In genomic region chr16:56477677-56478574, GRCm38 (mm10) we compare ENCODE assay signal across 8 mouse cellular contexts. TPM values are rescaled to one million over a fixed set of nuclear protein-coding genes. Genes with fewer than 3 reads are reported as not detected.
A peak's percentile ranks its signal among the peaks of the same experiment; 100 is the strongest.
DNase-seq lines count a peak whose midpoint lies in the region; ATAC-seq lines count a peak whose summit lies in the region.

Gene Abi3bp, plus strand, starts transcription at chr16:56477878.

- H3K4me3 ChIP-seq in embryonic facial prominence, embryonic 14.5 days (ENCODE audit: low read depth, low read length) = peak within 1 kb of the TSS; percentile 35
- 0 out of 2 replicates have a peak within 1 kb of the TSS, but pooled peaks have one; percentile 7 for H3K4me3 ChIP-seq in neural tube, embryonic 13.5 days
- H3K4me3 ChIP-seq in midbrain, embryonic 16.5 days (ENCODE audit: low read depth, low read length) = no peak within 1 kb of the TSS

- peak; percentile 85 for ATAC-seq in embryonic facial prominence, embryonic 14.5 days (ENCODE audit: low read depth)
- ATAC-seq in neural tube, embryonic 13.5 days (ENCODE audit: low read depth) = no peak
- ATAC-seq in midbrain, embryonic 16.5 days = no peak

- no peaks in the 10 kb centered on the region; the same call in 1 of the 2 replicates for H3K4me1 ChIP-seq in embryonic facial prominence, embryonic 14.5 days (ENCODE audit: control insufficient read depth, insufficient read depth, low read length)
- 0 out of 2 replicates have a peak, but pooled peaks cover 5% of the 10 kb centered on the region for H3K4me1 ChIP-seq in neural tube, embryonic 13.5 days (replicated peaks)
- H3K4me1 ChIP-seq in midbrain, embryonic 16.5 days (ENCODE audit: control insufficient read depth, insufficient read depth, low read length) = no peaks in the 10 kb centered on the region

- no peaks in the 10 kb centered on the region for H3K36me3 ChIP-seq in embryonic facial prominence, embryonic 14.5 days (ENCODE audit: control insufficient read depth, insufficient read depth, low read length)
- no peaks in the 10 kb centered on the region for H3K36me3 ChIP-seq in neural tube, embryonic 13.5 days
- H3K36me3 ChIP-seq in midbrain, embryonic 16.5 days (ENCODE audit: control insufficient read depth, insufficient read depth, low read length) = no peaks in the 10 kb centered on the region

- peak within 1 kb of the TSS; percentile 55 for H3K27ac ChIP-seq in embryonic facial prominence, embryonic 14.5 days (replicated peaks; ENCODE audit: low read depth, low read length)
- H3K27ac ChIP-seq in neural tube, embryonic 13.5 days (replicated peaks) = no peak within 1 kb of the TSS
- H3K27ac ChIP-seq in midbrain, embryonic 16.5 days (ENCODE audit: low read length) = no peak within 1 kb of the TSS

- peak within 1 kb of the TSS; percentile 50 for H3K4me2 ChIP-seq in embryonic facial prominence, embryonic 14.5 days (ENCODE audit: low read depth, low read length)
- H3K4me2 ChIP-seq in neural tube, embryonic 13.5 days = peak within 1 kb of the TSS; percentile 28
- H3K4me2 ChIP-seq in midbrain, embryonic 16.5 days (ENCODE audit: low read length) = no peak within 1 kb of the TSS

- intact Hi-C loops in heart, postnatal 10 days (cut with DNase I) = no loop called here
- intact Hi-C loops in left cerebral cortex, postnatal 10 days (cut with DNase I) = no loop called here

- peak within 1 kb of the TSS; percentile 52 for H3K9ac ChIP-seq in embryonic facial prominence, embryonic 14.5 days (ENCODE audit: low read depth, low read length)
- no peak within 1 kb of the TSS for H3K9ac ChIP-seq in neural tube, embryonic 13.5 days
- no peak within 1 kb of the TSS for H3K9ac ChIP-seq in midbrain, embryonic 16.5 days (ENCODE audit: low read depth, low read length)

- no peaks in the 10 kb centered on the region for H3K9me3 ChIP-seq in embryonic facial prominence, embryonic 14.5 days (ENCODE audit: control insufficient read depth, low read length)
- no peaks in the 10 kb centered on the region for H3K9me3 ChIP-seq in neural tube, embryonic 13.5 days
- H3K9me3 ChIP-seq in midbrain, embryonic 16.5 days (replicated peaks; ENCODE audit: control insufficient read depth, low read length, poor library complexity, severe bottlenecking) = no peaks in the 10 kb centered on the region

- WGBS in embryonic facial prominence, embryonic 14.5 days = 18% methylated on average over 11 of the region's 11 CpGs
- WGBS in neural tube, embryonic 13.5 days = 61% methylated on average over 11 of the region's 11 CpGs
- 67% methylated on average over 11 of the region's 11 CpGs for WGBS in midbrain, embryonic 16.5 days

- DNase-seq in kidney, adult 18-20 months = peak; percentile 6
- DNase-seq in kidney, adult 8-10 months = no peak
- DNase-seq in embryonic facial prominence, embryonic 14.5 days (ENCODE audit: low spot score) = peak; percentile 80
- DNase-seq in heart, postnatal 10 days = peak; percentile 59 to 62
- DNase-seq in left cerebral cortex, postnatal 10 days (ENCODE audit: extremely low spot score in 1 of 2, low spot score in 2 of 2) = peak in 1 of 2 experiments; percentile 37
- DNase-seq in urinary bladder, postnatal 4 days (ENCODE audit: low spot score in 2 of 2) = peak; percentile 50 to 61

- no peaks in the 10 kb centered on the region for H3K27me3 ChIP-seq in embryonic facial prominence, embryonic 14.5 days (replicated peaks; ENCODE audit: control insufficient read depth, insufficient read depth, low read length)
- no peaks in the 10 kb centered on the region for H3K27me3 ChIP-seq in neural tube, embryonic 13.5 days
- no peaks in the 10 kb centered on the region for H3K27me3 ChIP-seq in midbrain, embryonic 16.5 days (ENCODE audit: control insufficient read depth, insufficient read depth, low read depth, low read length)

RNA-seq across cellular contexts. Expression of gene Abi3bp, which starts in this region (rescaled TPM):
- 24.6 and 28.3 TPM in 2 replicates for polyA plus RNA-seq in embryonic facial prominence, embryonic 14.5 days (2014; fragmentation: Nextera tagmentation; extraction: Ambion mirVana)
- total RNA-seq in heart, postnatal 10 days (2021) = 10 to 100 TPM in 1 of 2 experiments, 1 to 10 TPM in 1; 9.7 to 10.1 TPM
- total RNA-seq in left cerebral cortex, postnatal 10 days (2021) = 10 to 100 TPM; 15.8 to 17.7 TPM
- 1.2 and 1.3 TPM in 2 replicates for polyA plus RNA-seq in neural tube, embryonic 13.5 days (2015; fragmentation: Nextera tagmentation; extraction: Ambion mirVana)
- polyA plus RNA-seq in midbrain, embryonic 16.5 days (2015; fragmentation: Nextera tagmentation; extraction: Ambion mirVana) = 0.22 and 0.29 TPM in 2 replicates

Comparison
In these comparisons a context has a peak if more than half of its experiments do, and no peak if none do; other contexts are left out.
1. RNA of gene Abi3bp (polyA plus RNA-seq): 24.6 to 28.3 TPM in embryonic facial prominence, embryonic 14.5 days; 1.2 to 1.3 TPM in neural tube, embryonic 13.5 days and 0.22 to 0.29 TPM in midbrain, embryonic 16.5 days; every median in the first group is over 10 times any median in the second.
2. DNase-seq: peak in kidney, adult 18-20 months (single experiment), embryonic facial prominence, embryonic 14.5 days (single experiment), heart, postnatal 10 days (2 of 2) and urinary bladder, postnatal 4 days (2 of 2); none in kidney, adult 8-10 months (0 of 2).